Mouse (Mus musculus) midbrain, embryonic 11.5 days (tissue): ENCODE measurements around the gene Olfr168. TPM values are rescaled to one million over a fixed set of nuclear protein-coding genes. Genes with fewer than 3 reads are reported as not detected.
"Not testable (repeated sequence)": the region's sequence is repeated elsewhere in the genome, so short reads cannot be mapped to it uniquely, and the experiment has no call there.

ENCODE experiments used
- ATAC-seq: fragments of 200-750 bp; cut with Nextera tagmentation; 2 replicates; pipeline ENCODE4 v1.8.0; 2017; ENCODE audit warnings: moderate TSS enrichment, moderate library complexity; ENCODE audit not compliant: low FRiP score
- DNase-seq: peaks from one replicate; pipeline ENCODE4 v3.0.0; 2015; ENCODE audit warnings: low spot score; ENCODE audit errors: missing footprints
- H3K27ac ChIP-seq: fragments of 300-500 bp; sonication (generic); 2 replicates; pipeline ENCODE4 v1.5.1; 2014; ENCODE audit warnings: low read depth, low read length
- H3K27me3 ChIP-seq: fragments of 300-500 bp; sonication (generic); 2 replicates; pipeline ENCODE4 v1.6.1; 2014; ENCODE audit warnings: mild to moderate bottlenecking, low read length, moderate library complexity, mixed read lengths; ENCODE audit not compliant: control insufficient read depth, insufficient read depth
- H3K36me3 ChIP-seq: fragments of 300-500 bp; sonication (generic); 2 replicates; pipeline ENCODE4 v1.6.1; 2014; ENCODE audit warnings: mild to moderate bottlenecking, low read length, moderate library complexity, mixed read lengths; ENCODE audit not compliant: control insufficient read depth, insufficient read depth
- H3K4me1 ChIP-seq: fragments of 300-500 bp; sonication (generic); 2 replicates; pipeline ENCODE4 v1.6.1; 2014; ENCODE audit warnings: low read length; ENCODE audit not compliant: control insufficient read depth, insufficient read depth
- H3K4me2 ChIP-seq: fragments of 300-500 bp; sonication (generic); 2 replicates; pipeline ENCODE4 v1.6.1; 2014; ENCODE audit warnings: mild to moderate bottlenecking, moderate library complexity
- H3K4me3 ChIP-seq: fragments of 300-500 bp; sonication (generic); 2 replicates; pipeline ENCODE4 v1.5.1; 2014; ENCODE audit warnings: low read depth, low read length
- H3K9ac ChIP-seq: fragments of 300-500 bp; sonication (generic); 2 replicates; pipeline ENCODE4 v1.6.1; 2014; ENCODE audit warnings: low read length
- H3K9me3 ChIP-seq: fragments of 300-500 bp; sonication (generic); 2 replicates; pipeline ENCODE4 v1.6.1; 2016; ENCODE audit warnings: low read length; ENCODE audit not compliant: control insufficient read depth
- WGBS: fragments of 180-500 bp; shearing (Covaris S2); extraction: QIAGEN DNeasy Blood & Tissue Kit; methylation state at CpG from one replicate; pipeline ENCODE4 v1.1.7; 2014; 5-methylcytosine and 5-hydroxymethylcytosine counted together
- polyA plus RNA-seq: library from polyadenylated mRNA; unstranded; fragments of >200 nt; fragmentation: Nextera tagmentation; extraction: Ambion mirVana; gene quantifications from 2 replicates; pipeline ENCODE4 v1.2.1, GENCODE M21; 2014

Gene Olfr168
- not detected in 2 replicates for polyA plus RNA-seq

GRCm38 (mm10) chr16:19535455-19535854, at the start of gene Olfr168:
Olfr168 (minus strand) TSS chr16:19535555.
- ATAC-seq, result no peak

GRCm38 (mm10) chr16:19571709-19572108, 36.4 kb upstream of the Olfr168 start, which contains the start of gene Olfr169:
Olfr169 (minus strand) TSS chr16:19571809.
- H3K4me2 ChIP-seq, H3K27me3 ChIP-seq, ATAC-seq, DNase-seq, H3K4me3 ChIP-seq, H3K9ac ChIP-seq, H3K27ac ChIP-seq, H3K36me3 ChIP-seq, H3K9me3 ChIP-seq, H3K4me1 ChIP-seq: not testable (repeated sequence)
- WGBS, result 95% methylated on average over 2 of the region's 2 CpGs

More at GRCm38 (mm10) chr16:19535455-19535854, at the start of gene Olfr168:
- H3K4me2 ChIP-seq, result no peak within 1 kb of the TSS
- H3K27me3 ChIP-seq, result no peaks in the 10 kb centered on the region
- no peaks in the 10 kb centered on the region for H3K36me3 ChIP-seq
- no peaks in the 10 kb centered on the region; the same call in 1 of the 2 replicates for H3K9me3 ChIP-seq
- H3K4me3 ChIP-seq, result no peak within 1 kb of the TSS
- H3K9ac ChIP-seq, result no peak within 1 kb of the TSS
- H3K4me1 ChIP-seq, result no peaks in the 10 kb centered on the region
- no peak within 1 kb of the TSS for H3K27ac ChIP-seq
- DNase-seq, result no peak

- DNase-seq, H3K9me3 ChIP-seq, H3K27ac ChIP-seq, H3K27me3 ChIP-seq, H3K4me1 ChIP-seq, H3K9ac ChIP-seq, H3K4me2 ChIP-seq, H3K4me3 ChIP-seq, ATAC-seq, H3K36me3 ChIP-seq: not testable (repeated sequence)
- 92% methylated on average over 7 of the region's 7 CpGs for WGBS
These were observed 18.1 kb upstream of the Olfr168 start for GRCm38 (mm10) chr16:19553429-19553828.

GRCm38 (mm10) chr16:19552246-19552645, 16.9 kb upstream of the Olfr168 start:
- H3K4me1 ChIP-seq, H3K4me2 ChIP-seq, H3K27ac ChIP-seq, H3K9ac ChIP-seq, H3K4me3 ChIP-seq, H3K27me3 ChIP-seq, H3K36me3 ChIP-seq, ATAC-seq, DNase-seq, H3K9me3 ChIP-seq: not testable (repeated sequence)
- 89% methylated on average over 3 of the region's 3 CpGs for WGBS

DNA sequence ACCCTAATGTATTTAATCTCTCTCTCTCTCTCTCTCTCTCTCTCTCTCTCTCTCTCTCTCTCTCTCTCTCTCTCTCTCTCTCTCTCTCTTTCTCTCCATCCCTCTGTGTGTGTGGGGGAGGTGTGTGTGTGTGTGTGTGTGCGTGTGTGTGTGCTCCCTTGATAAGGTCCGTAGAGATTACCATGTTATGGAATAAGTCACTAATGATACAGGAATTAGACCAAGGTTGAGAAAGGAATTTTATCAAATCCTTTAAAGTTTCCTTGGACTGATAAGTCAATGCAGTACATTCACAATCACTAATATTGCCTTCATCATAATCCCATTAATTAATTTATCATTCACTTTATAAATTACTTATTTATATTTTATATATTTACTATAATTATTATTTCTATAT, 13.2 kb downstream of the Olfr168 start, which contains the start of gene Olfr167:
Olfr167 (minus strand) TSS at position 101 of the 400 bp plus-strand sequence.
- Histone ChIP-seq H3K4me2 (no peak within 1 kb of the TSS), H3K9me3 (no peaks in the 10 kb centered on the region), H3K27ac (no peak within 1 kb of the TSS), H3K4me1 (no peaks in the 10 kb centered on the region), H3K27me3 (no peaks in the 10 kb centered on the region), H3K9ac (no peak within 1 kb of the TSS), H3K36me3 (no peaks in the 10 kb centered on the region), H3K4me3 (no peak within 1 kb of the TSS)
- ATAC-seq, result no peak
- 97% methylated on average over 2 of the region's 2 CpGs for WGBS
- no peak for DNase-seq

GRCm38 (mm10) chr16:19483394-19483793, 52.0 kb downstream of the Olfr168 start, which contains the start of gene Olfr166:
Olfr166 (plus strand) TSS chr16:19483694.
- no peaks in the 10 kb centered on the region for H3K9me3 ChIP-seq
- H3K4me1 ChIP-seq, result no peaks in the 10 kb centered on the region
- H3K27me3 ChIP-seq, result no peaks in the 10 kb centered on the region
- DNase-seq (no peak), ATAC-seq (no peak)
- H3K27ac ChIP-seq, result no peak within 1 kb of the TSS
- no peaks in the 10 kb centered on the region for H3K36me3 ChIP-seq
- no peak within 1 kb of the TSS for H3K4me2 ChIP-seq
- H3K9ac ChIP-seq, result no peak within 1 kb of the TSS
- no peak within 1 kb of the TSS for H3K4me3 ChIP-seq

Other genes with a start within 250 kb of the Olfr168 start
- gene Olfr164, start 221.5 kb downstream of the Olfr168 start, polyA plus RNA-seq, result 0.16 TPM in 1 of 2 replicates, not detected in the other
- not detected in 2 replicates for gene Olfr165, start 112.4 kb downstream of the Olfr168 start, polyA plus RNA-seq
- gene Olfr166, start 51.9 kb downstream of the Olfr168 start, polyA plus RNA-seq, result not detected in 2 replicates
- gene Olfr167, start 13.3 kb downstream of the Olfr168 start, polyA plus RNA-seq, result not detected in 2 replicates
- not detected in 2 replicates for gene Olfr169, start 36.3 kb upstream of the Olfr168 start, polyA plus RNA-seq
- not detected in 2 replicates for gene Olfr170, start 76.3 kb upstream of the Olfr168 start, polyA plus RNA-seq
- gene Olfr171, start 94.4 kb upstream of the Olfr168 start, polyA plus RNA-seq, result not detected in 2 replicates
- gene Lamp3, start 170.8 kb upstream of the Olfr168 start, polyA plus RNA-seq, result 0.04 TPM in 2 replicates
- 54.1 and 60.5 TPM in 2 replicates for gene B3gnt5, start 224.7 kb upstream of the Olfr168 start, polyA plus RNA-seq